Comparison of ENCODE assay signal across 22 mouse cellular contexts in the genomic region with DNA sequence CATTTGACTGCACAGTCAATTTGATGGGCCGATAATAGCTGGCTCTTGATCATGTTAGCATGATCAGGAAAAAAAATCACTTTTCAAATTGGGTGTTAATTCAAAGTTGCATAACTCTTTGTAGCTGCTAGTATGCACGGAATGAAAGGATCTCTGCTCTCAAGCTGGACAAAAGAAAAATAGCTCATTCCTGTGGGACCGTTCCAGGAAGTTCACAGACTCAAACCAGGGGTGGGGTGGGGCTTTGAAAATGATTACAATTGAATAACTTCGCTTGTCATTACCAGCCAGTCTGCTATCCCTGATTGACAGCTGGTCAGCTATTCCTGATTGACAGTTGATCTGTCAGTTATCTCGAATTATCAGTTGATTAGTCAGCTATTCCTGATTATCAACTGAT. TPM values are rescaled to one million over a fixed set of nuclear protein-coding genes. Genes with fewer than 3 reads are reported as not detected.
DNase-seq lines count a peak whose midpoint lies in the region; ATAC-seq lines count a peak whose summit lies in the region.
"Had no signal": no experiment of that assay in that cellular context is flagged by ENCODE, and none has a peak within 500 bp of the region (broad histone marks: within the 10 kb centered on the region; RNA-seq: fewer than 3 reads in every experiment).

No protein-coding gene starts in this region.

- H3K36me3 ChIP-seq in forebrain, embryonic 13.5 days (ENCODE audit: poor library complexity, severe bottlenecking), result no peaks in the 10 kb centered on the region
- H3K36me3 ChIP-seq: embryonic facial prominence, embryonic 12.5 days; G1E; hindbrain, embryonic 13.5 days had no signal

- no peak overlapping the region for H3K9ac ChIP-seq in forebrain, embryonic 13.5 days
- H3K9ac ChIP-seq: embryonic facial prominence, embryonic 12.5 days; hindbrain, embryonic 13.5 days had no signal

- no peak for ATAC-seq in forebrain, embryonic 13.5 days
- ATAC-seq: CD4-positive, CD25-positive, alpha-beta regulatory T cell, adult 4 months; forebrain, embryonic 16.5 days had no signal

- no peak overlapping the region for H3K27ac ChIP-seq in forebrain, embryonic 13.5 days
- H3K27ac ChIP-seq: embryonic facial prominence, embryonic 12.5 days; hindbrain, embryonic 13.5 days; hindbrain, postnatal 0 days had no signal

- no peaks in the 10 kb centered on the region for H3K27me3 ChIP-seq in forebrain, embryonic 13.5 days
- H3K27me3 ChIP-seq: embryonic facial prominence, embryonic 12.5 days had no signal

- WGBS in forebrain, embryonic 13.5 days, result 75% methylated on average over 5 of the region's 5 CpGs

- DNase-seq in heart, adult 8-10 months (ENCODE audit: low spot score), result peak; percentile 40
- no peak for DNase-seq in heart, postnatal 4 days
- peak; percentile 10 for DNase-seq in kidney, postnatal 10 days
- no peak for DNase-seq in kidney, postnatal 36 days
- peak; percentile 83 for DNase-seq in Muller cell, postnatal 12 days (ENCODE audit: inconsistent ontology term)
- peak; percentile 10 for DNase-seq in lung, postnatal 14 days
- no peak for DNase-seq in frontal cortex, postnatal 36 days (ENCODE audit: low spot score in 2 of 2)
- DNase-seq: adrenal gland, postnatal 10 days; B cell, adult 2 months; cerebellum, adult 11 months; cerebellum, adult 8-10 months; cerebellum, postnatal 25 days; gastrocnemius, adult 2 months; gastrocnemius, postnatal 36 days had no signal

- no peaks in the 10 kb centered on the region for H3K9me3 ChIP-seq in forebrain, embryonic 13.5 days (replicated peaks)
- H3K9me3 ChIP-seq: embryonic facial prominence, embryonic 12.5 days; G1E; hindbrain, embryonic 13.5 days had no signal

- H3K4me2 ChIP-seq in forebrain, embryonic 13.5 days, result no peak overlapping the region
- H3K4me2 ChIP-seq: embryonic facial prominence, embryonic 12.5 days; hindbrain, embryonic 13.5 days had no signal

- no peaks in the 10 kb centered on the region for H3K4me1 ChIP-seq in forebrain, embryonic 13.5 days
- H3K4me1 ChIP-seq: embryonic facial prominence, embryonic 12.5 days; hindbrain, embryonic 13.5 days had no signal

- H3K4me3 ChIP-seq in forebrain, embryonic 13.5 days, result no peak overlapping the region
- H3K4me3 ChIP-seq: embryonic facial prominence, embryonic 12.5 days; hindbrain, embryonic 13.5 days had no signal

RNA-seq across cellular contexts. Expression of a gene that starts 33.8 kb away (rescaled TPM):
- 10 to 100 TPM in 1 of 4 experiments, 1 to 10 TPM in 3; 8.9 to 11.7 (median 9.3) TPM for total RNA-seq in heart, adult 8-10 months (2022)
- 1 to 10 TPM; 7.7 to 8.4 TPM for total RNA-seq in heart, postnatal 4 days (2021)
- 0.59 and 0.75 TPM in 2 replicates for polyA plus RNA-seq in forebrain, embryonic 13.5 days (2015; fragmentation: Nextera tagmentation; extraction: Ambion mirVana)
- total RNA-seq: hematopoietic stem cell, adult 5-6 weeks had no signal
- polyA plus RNA-seq: CD4-positive, CD25-positive, alpha-beta regulatory T cell, adult 4 months; G1E had no signal

Comparison
In these comparisons a context has a peak if more than half of its experiments do, and no peak if none do; other contexts are left out.
1. DNase-seq: peak in heart, adult 8-10 months (single experiment), kidney, postnatal 10 days (single experiment), Muller cell, postnatal 12 days (single experiment) and lung, postnatal 14 days (single experiment); none in heart, postnatal 4 days (single experiment), kidney, postnatal 36 days (0 of 2) and frontal cortex, postnatal 36 days (0 of 2).